Mouse (Mus musculus): Measurements from ENCODE around the gene Cdh10.

- TF ChIP-seq CTCF (IDR thresholded peaks at IDR 0.05; ENCODE audit: low read depth, low read length) (no peak), GATA1 (IDR thresholded peaks at IDR 0.05; ENCODE audit: borderline replicate concordance, low read length) (no peak)
These were observed 1.5 kb downstream of the Cdh10 start for GRCm38 (mm10) chr15:18820226-18820625.
